Mouse (Mus musculus) kidney, embryonic 14.5 days (tissue): ENCODE measurements around the gene 1700086D15Rik. TPM values are rescaled to one million over a fixed set of nuclear protein-coding genes. Genes with fewer than 3 reads are reported as not detected.

Experiments
- ATAC-seq: fragments of 200-750 bp; cut with Nextera tagmentation; 2 replicates; pipeline ENCODE4 v1.8.0; 2017; ENCODE audit warnings: moderate number of reproducible peaks, mild to moderate bottlenecking, moderate TSS enrichment, moderate library complexity; ENCODE audit not compliant: low FRiP score, low TSS enrichment
- H3K27ac ChIP-seq: fragments of 300-500 bp; sonication (generic); 2 replicates; pipeline ENCODE4 v1.5.1; 2014; ENCODE audit warnings: low read depth, mild to moderate bottlenecking, low read length, moderate library complexity, mixed read lengths
- H3K27me3 ChIP-seq: fragments of 300-500 bp; sonication (generic); 2 replicates; pipeline ENCODE4 v1.6.1; 2014; ENCODE audit warnings: mild to moderate bottlenecking, low read length; ENCODE audit not compliant: control insufficient read depth, insufficient read depth
- H3K36me3 ChIP-seq: fragments of 300-500 bp; sonication (generic); 2 replicates; pipeline ENCODE4 v1.6.1; 2014; ENCODE audit warnings: low read length, mixed read lengths; ENCODE audit not compliant: control insufficient read depth, insufficient read depth
- H3K4me1 ChIP-seq: fragments of 300-500 bp; sonication (generic); 2 replicates; pipeline ENCODE4 v1.6.1; 2014; ENCODE audit warnings: low read length, mixed read lengths; ENCODE audit not compliant: control insufficient read depth, insufficient read depth
- H3K4me2 ChIP-seq: fragments of 300-500 bp; sonication (generic); replicated peaks from 2 replicates; pipeline ENCODE4 v1.6.1; 2014; ENCODE audit warnings: low read depth, mild to moderate bottlenecking, low read length
- H3K4me3 ChIP-seq: fragments of 300-500 bp; sonication (generic); 2 replicates; pipeline ENCODE4 v1.5.1; 2014; ENCODE audit warnings: mild to moderate bottlenecking, low read length
- H3K9ac ChIP-seq: fragments of 300-500 bp; sonication (generic); 2 replicates; pipeline ENCODE4 v1.6.1; 2014; ENCODE audit warnings: low read depth, mild to moderate bottlenecking, low read length, moderate library complexity
- H3K9me3 ChIP-seq: fragments of 300-500 bp; sonication (generic); 2 replicates; pipeline ENCODE4 v1.6.1; 2016; ENCODE audit warnings: low read length; ENCODE audit not compliant: control insufficient read depth
- WGBS: fragments of 180-500 bp; shearing (Covaris S2); extraction: QIAGEN DNeasy Blood & Tissue Kit; methylation state at CpG from one replicate; pipeline ENCODE4 v1.1.7; 2014; 5-methylcytosine and 5-hydroxymethylcytosine counted together
- polyA plus RNA-seq: library from polyadenylated mRNA; unstranded; fragments of >200 nt; fragmentation: Nextera tagmentation; extraction: Ambion mirVana; gene quantifications from 2 replicates; pipeline ENCODE4 v1.2.1, GENCODE M21; 2014

Gene 1700086D15Rik
- polyA plus RNA-seq, 1 experiment from 2014 or later = not detected

DNA sequence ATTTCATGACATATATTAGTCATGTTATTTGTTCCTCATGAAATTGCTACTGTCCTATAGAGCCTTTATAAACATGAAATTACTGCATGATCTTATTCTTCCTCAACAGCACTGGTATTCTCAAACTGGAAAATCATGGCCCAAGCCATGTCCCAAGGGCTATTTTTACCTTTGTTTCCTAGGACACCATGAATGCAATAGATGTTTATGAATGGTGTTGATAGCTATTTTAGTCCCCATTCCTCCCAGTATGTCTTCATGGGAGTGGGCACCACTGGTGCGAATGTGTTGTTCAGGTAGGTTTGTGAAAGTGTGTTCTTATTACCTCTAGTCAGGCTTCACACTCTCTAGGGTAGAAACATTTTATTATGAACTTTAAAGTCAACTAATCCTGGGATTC, 25.4 kb upstream of the 1700086D15Rik start:
- Histone ChIP-seq H3K4me1 (no peaks in the 10 kb centered on the region), H3K27me3 (no peaks in the 10 kb centered on the region), H3K27ac (no peak overlapping the region), H3K9me3 (no peaks in the 10 kb centered on the region), H3K4me3 (no peak overlapping the region), H3K9ac (no peak overlapping the region), H3K36me3 (no peaks in the 10 kb centered on the region), H3K4me2 (no peak overlapping the region)
- ATAC-seq = no peak
- WGBS = 100% methylated on average over 1 of the region's 1 CpGs

DNA sequence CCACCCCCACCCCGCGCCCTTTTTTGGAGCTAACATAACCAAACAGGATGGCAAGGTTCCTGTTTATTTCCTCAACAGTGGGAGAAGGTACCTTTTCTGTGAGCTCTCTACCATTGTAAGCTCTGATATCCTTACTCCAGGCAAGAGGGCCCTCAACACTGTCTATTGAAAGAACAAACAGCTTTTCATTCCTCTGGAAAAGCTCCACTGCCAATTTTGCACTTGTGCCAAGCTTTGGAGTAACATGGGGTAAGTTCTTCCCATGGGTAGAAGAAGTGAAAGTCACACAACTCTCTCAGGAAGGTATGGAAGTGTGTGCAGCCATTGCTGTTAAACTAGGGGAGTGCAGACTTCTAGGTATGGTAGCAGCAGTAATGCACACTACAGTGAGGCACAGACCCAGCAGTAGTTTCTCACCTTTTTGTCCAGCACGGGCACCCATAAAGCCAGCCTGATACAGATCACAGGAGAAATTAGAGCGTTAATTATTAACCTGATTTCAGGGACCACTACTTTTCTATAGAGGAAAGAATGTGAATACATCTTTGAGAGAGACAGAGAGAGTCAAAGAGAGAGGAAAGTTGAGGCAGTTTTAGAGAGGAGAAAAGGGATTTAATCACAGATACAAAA, 10.5 kb upstream of the 1700086D15Rik start:
- Histone ChIP-seq H3K9me3 (no peaks in the 10 kb centered on the region), H3K4me3 (no peak overlapping the region), H3K27me3 (no peaks in the 10 kb centered on the region), H3K4me2 (no peak overlapping the region), H3K36me3 (no peaks in the 10 kb centered on the region), H3K27ac (no peak overlapping the region), H3K9ac (no peak overlapping the region), H3K4me1 (no peaks in the 10 kb centered on the region)
- no peak for ATAC-seq
- WGBS = 81% methylated on average over 4 of the region's 4 CpGs

DNA sequence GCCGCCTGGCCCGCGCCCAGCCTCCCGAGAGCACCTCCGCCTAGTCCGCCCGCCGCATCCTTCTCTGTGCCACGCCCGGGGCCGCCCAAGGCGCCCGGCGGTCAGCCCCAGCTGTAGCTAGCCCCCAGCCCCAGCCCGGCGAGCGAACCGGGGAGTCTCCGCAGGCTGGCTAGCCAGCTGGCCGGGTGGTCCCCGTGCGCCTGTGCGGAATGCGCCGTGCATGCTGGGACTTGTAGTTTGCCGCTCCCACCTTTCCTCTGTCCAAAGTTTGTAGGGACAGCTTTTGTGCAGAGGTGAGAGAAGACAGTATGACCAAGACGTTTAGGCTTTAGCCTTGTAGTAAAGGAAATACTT, 3.1 kb upstream of the 1700086D15Rik start, which contains the start of gene Arhgap44:
Gene Arhgap44 (minus strand): TSS at position 195 of the 354 bp plus-strand sequence.
- Histone ChIP-seq H3K4me1 (0 out of 2 replicates have a peak, but pooled peaks cover 7% of the 10 kb centered on the region), H3K4me2 (peak within 1 kb of the TSS; percentile 77), H3K27me3 (no peaks in the 10 kb centered on the region; the same call in 1 of the 2 replicates), H3K27ac (no peak within 1 kb of the TSS), H3K9ac (peak within 1 kb of the TSS; percentile 81), H3K9me3 (no peaks in the 10 kb centered on the region), H3K36me3 (no peaks in the 10 kb centered on the region), H3K4me3 (peak within 1 kb of the TSS; percentile 87)
- ATAC-seq = peak; percentile 94
- under 1% methylated on average over 27 of the region's 27 CpGs for WGBS

DNA sequence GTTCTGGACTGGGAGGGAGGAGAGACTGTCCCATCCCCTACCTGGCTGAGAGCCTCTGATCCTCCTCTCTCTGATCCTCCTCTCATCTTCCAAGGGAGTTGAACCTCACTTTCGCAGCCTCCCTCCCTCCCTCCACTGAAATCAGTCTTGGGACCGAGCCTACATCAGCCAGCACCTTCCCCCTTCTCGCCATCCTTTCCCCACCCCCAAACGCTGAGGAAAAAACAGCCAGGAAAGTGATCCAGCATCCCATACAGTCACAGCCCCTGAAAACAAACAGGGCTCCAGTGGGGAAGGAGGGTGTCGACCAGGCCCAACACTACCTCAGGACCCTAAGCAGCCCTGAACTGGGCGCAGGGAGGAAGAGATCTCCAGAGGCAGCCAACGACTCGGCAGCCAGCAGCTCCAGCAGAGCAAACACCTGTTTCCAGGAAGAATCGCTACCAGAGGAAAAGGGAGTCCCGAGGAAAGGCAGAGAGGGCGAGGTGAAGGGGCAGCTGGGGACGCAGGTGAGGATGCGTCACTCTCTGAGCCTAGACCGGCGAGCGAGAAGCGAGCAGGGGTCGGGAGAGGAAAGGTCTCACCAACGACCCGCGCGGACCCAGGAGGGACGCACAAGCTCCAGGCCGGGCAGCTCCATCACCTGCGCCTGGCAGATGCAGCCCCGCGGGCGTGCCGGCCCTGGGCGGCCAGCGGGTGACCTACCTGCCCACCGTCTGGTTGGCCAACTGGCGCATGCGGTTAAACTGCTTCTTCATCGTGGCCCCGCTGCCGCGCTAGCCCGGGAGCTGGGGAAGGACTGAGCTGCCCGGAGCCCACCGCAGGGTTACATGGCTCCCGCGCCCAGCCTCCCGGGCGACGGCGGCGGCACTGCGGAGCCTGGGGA, 2.4 kb upstream of the 1700086D15Rik start:
- Histone ChIP-seq H3K27me3 (no peaks in the 10 kb centered on the region; the same call in 1 of the 2 replicates), H3K4me2 (peak overlapping the region; percentile 77), H3K4me1 (peaks cover 10% of the 10 kb centered on the region; the same call in 1 of the 2 replicates), H3K9me3 (no peaks in the 10 kb centered on the region), H3K9ac (peak overlapping the region; percentile 81), H3K27ac (no peak overlapping the region), H3K4me3 (peak overlapping the region; percentile 87), H3K36me3 (no peaks in the 10 kb centered on the region)
- WGBS = under 1% methylated on average over 48 of the region's 49 CpGs
- ATAC-seq = peak; percentile 61

DNA sequence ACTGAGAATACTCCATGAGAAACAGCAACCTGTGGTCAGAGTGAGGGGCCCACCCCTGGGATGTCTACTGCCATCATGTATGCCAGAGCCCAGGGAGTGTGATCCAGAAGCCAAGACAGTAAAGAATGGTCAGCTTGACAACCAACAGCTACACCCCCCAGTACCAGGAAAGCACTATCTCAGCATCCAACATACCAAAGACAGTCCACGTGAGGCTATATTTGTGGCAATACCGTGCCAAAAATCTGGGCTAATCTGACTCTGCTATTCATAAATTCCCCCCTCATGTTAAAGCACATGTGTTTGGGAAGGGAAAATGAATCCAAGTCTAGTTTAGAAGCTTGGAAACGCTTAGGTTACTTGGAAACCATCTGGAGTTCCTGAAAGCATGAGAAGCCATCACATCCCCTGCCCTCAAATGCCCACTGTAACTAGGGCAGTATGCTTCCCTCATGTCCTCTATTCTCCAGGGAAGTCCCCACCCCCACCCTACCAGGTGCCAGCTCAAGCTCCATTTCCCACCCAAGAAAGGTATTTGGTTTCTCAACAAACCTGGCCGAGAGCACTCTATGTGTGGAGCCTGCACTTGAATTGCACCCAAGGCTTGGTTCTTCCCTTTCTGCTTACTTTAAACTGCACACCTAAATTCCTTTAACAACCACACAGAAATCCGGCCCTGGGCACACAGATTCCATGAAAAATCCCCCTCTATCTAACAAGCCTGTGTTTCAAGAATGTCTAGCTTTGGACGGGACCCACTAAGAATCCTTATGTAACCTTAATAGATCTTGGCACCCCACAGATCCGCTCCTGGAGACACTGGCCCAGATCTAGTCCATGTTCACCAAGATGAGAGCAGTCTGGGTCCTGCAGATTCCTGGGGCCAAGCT, 1.5 kb upstream of the 1700086D15Rik start:
- WGBS = 57% methylated on average over 7 of the region's 7 CpGs
- peak overlapping the region; percentile 87 for H3K4me3 ChIP-seq
- no peaks in the 10 kb centered on the region for H3K9me3 ChIP-seq
- H3K27me3 ChIP-seq = no peaks in the 10 kb centered on the region; the same call in 1 of the 2 replicates
- H3K27ac ChIP-seq = no peak overlapping the region
- H3K9ac ChIP-seq = peak overlapping the region; percentile 81
- ATAC-seq = no peak
- no peaks in the 10 kb centered on the region for H3K36me3 ChIP-seq
- peaks cover 10% of the 10 kb centered on the region; the same call in 1 of the 2 replicates for H3K4me1 ChIP-seq
- H3K4me2 ChIP-seq = peak overlapping the region; percentile 77

DNA sequence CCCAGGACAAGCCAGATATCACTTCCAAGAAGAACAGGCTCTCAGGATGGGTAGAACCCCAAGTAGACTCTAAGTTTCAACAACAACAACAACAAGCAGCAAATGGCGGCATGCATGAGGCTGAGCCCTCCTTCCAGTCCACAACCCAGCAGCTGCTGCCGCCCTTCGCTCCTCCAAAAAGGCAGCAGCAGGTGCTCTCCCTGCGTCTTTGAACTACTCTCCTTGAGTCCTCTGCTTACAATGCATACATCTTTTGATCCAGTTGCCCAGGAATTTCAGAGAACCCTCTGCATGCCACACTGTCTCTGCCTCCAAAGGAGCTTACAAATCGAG, 1.1 kb downstream of the 1700086D15Rik start:
- Histone ChIP-seq H3K9me3 (no peaks in the 10 kb centered on the region), H3K4me2 (no peak overlapping the region), H3K27ac (no peak overlapping the region), H3K9ac (no peak overlapping the region), H3K4me1 (peaks cover 10% of the 10 kb centered on the region; the same call in 1 of the 2 replicates), H3K27me3 (no peaks in the 10 kb centered on the region; the same call in 1 of the 2 replicates), H3K36me3 (no peaks in the 10 kb centered on the region), H3K4me3 (no peak overlapping the region)
- WGBS = 94% methylated on average over 5 of the region's 5 CpGs
- ATAC-seq = no peak

DNA sequence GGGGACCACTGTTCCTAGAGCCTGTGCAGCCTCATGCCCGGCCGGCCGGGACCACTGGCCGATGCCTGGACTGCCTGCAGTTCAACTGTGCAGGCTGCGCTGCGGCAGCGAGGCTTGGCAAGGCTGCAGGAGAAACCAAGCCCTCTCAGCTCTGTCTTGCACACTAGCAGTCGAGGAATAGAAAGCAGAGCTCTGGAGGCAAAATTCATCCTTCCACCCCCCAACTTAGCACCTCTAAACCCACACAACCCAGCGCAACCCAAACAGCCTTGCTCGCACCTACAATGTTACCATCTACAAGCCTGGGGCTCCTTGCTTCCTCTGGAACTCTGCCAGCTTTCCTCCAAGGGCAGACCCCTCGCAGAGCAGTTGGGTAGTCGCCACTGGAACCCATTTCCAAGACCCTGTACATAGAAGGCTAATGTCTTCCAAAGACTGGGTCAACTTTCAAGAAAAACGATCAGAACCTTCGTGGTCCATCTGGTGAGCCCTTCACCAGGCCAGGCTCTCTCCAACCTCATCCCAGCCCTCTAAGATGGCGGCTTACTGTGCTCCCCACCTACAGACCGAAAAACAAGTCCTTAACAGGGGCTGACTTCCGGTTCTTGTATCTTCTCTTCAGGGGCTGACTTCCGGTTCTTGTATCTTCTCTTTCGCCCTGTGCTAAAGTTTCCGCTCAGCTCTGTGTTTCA, 1.6 kb downstream of the 1700086D15Rik start:
- Histone ChIP-seq H3K9ac (0 out of 2 replicates have a peak overlapping the region, but pooled peaks have one; percentile 4), H3K27ac (no peak overlapping the region), H3K4me3 (no peak overlapping the region), H3K9me3 (no peaks in the 10 kb centered on the region), H3K4me2 (no peak overlapping the region), H3K4me1 (peaks cover 10% of the 10 kb centered on the region; the same call in 1 of the 2 replicates), H3K27me3 (no peaks in the 10 kb centered on the region; the same call in 1 of the 2 replicates), H3K36me3 (no peaks in the 10 kb centered on the region)
- no peak for ATAC-seq
- 87% methylated on average over 20 of the region's 20 CpGs for WGBS

DNA sequence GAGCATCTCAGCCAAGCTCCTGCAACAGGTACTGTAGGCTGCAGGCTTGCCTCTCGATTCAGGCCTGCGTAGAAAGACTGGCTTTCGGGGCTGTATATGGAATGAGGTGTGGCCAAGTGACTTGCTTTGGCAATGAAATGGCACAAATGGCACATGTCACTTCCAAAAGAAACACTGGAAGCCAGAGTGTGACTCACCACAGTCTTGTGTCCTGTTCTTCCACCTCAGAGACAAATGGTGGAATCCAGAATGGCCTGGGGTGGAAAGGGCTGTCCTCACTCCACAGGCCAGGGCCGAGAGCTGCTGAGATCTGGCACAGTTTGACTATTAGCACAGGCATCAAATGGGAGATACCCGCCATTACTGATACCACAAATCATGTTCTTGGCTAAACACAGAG, 6.7 kb downstream of the 1700086D15Rik start:
- Histone ChIP-seq H3K27me3 (no peaks in the 10 kb centered on the region), H3K9me3 (no peaks in the 10 kb centered on the region), H3K27ac (no peak overlapping the region), H3K4me2 (no peak overlapping the region), H3K4me1 (peaks cover 3% of the 10 kb centered on the region; the same call in 1 of the 2 replicates), H3K4me3 (no peak overlapping the region), H3K36me3 (no peaks in the 10 kb centered on the region), H3K9ac (no peak overlapping the region)
- ATAC-seq = no peak
- WGBS = 62% methylated on average over 5 of the region's 5 CpGs
